Mouse (Mus musculus) cerebral cortex, adult 2 months (tissue): ENCODE results near the gene Sec31a.

ENCODE experiments used
- WGBS: fragments of 180-500 bp; shearing (Covaris S2); methylation state at CpG from one replicate; pipeline ENCODE4 v1.1.7; 2018; 5-methylcytosine and 5-hydroxymethylcytosine counted together

Gene Sec31a

GRCm38 (mm10) chr5:100349287-100350215 lies 66.5 kb downstream of the Sec31a start:
- WGBS, result 51% methylated on average over 10 of the region's 10 CpGs

- 95% methylated on average over 1 of the region's 1 CpGs for WGBS
These were observed 70.9 kb downstream of the Sec31a start for GRCm38 (mm10) chr5:100345118-100345517.

GRCm38 (mm10) chr5:100343087-100343486 lies 72.9 kb downstream of the Sec31a start:
- 74% methylated on average over 6 of the region's 6 CpGs for WGBS

- WGBS, result 95% methylated on average over 6 of the region's 6 CpGs
These were observed 73.6 kb downstream of the Sec31a start for GRCm38 (mm10) chr5:100342422-100342821.

GRCm38 (mm10) chr5:100341042-100341441 lies 75.0 kb downstream of the Sec31a start:
- 96% methylated on average over 7 of the region's 7 CpGs for WGBS

GRCm38 (mm10) chr5:100337852-100338251 lies 78.2 kb downstream of the Sec31a start:
- WGBS, result 92% methylated on average over 4 of the region's 4 CpGs

GRCm38 (mm10) chr5:100336876-100337275 lies 79.2 kb downstream of the Sec31a start:
- WGBS, result 93% methylated on average over 7 of the region's 7 CpGs

GRCm38 (mm10) chr5:100335581-100336080 lies 80.4 kb downstream of the Sec31a start:
- WGBS, result 51% methylated on average over 5 of the region's 5 CpGs

GRCm38 (mm10) chr5:100334686-100335085 lies 81.3 kb downstream of the Sec31a start:
- 65% methylated on average over 6 of the region's 6 CpGs for WGBS

GRCm38 (mm10) chr5:100333607-100334380 lies 82.2 kb downstream of the Sec31a start:
- WGBS, result 72% methylated on average over 14 of the region's 14 CpGs

- 76% methylated on average over 8 of the region's 8 CpGs for WGBS
These were observed 83.6 kb downstream of the Sec31a start for GRCm38 (mm10) chr5:100332300-100333004.

- WGBS, result 82% methylated on average over 8 of the region's 8 CpGs
These were observed 84.4 kb downstream of the Sec31a start for GRCm38 (mm10) chr5:100331636-100332035.

- under 1% methylated on average over 11 of the region's 11 CpGs for WGBS
These were observed 94.0 kb downstream of the Sec31a start for GRCm38 (mm10) chr5:100322081-100322480.

- 63% methylated on average over 7 of the region's 7 CpGs for WGBS
These were observed 98.2 kb downstream of the Sec31a start for GRCm38 (mm10) chr5:100317842-100318241.

- 93% methylated on average over 18 of the region's 18 CpGs for WGBS
These were observed 99.0 kb downstream of the Sec31a start for GRCm38 (mm10) chr5:100317010-100317409.

- WGBS, result 52% methylated on average over 3 of the region's 3 CpGs
These were observed 100.4 kb downstream of the Sec31a start for GRCm38 (mm10) chr5:100315646-100316045.

- 62% methylated on average over 5 of the region's 5 CpGs for WGBS
These were observed 103.6 kb downstream of the Sec31a start for GRCm38 (mm10) chr5:100312391-100312790.
